Mouse (Mus musculus) CD4-positive, CD25-positive, alpha-beta regulatory T cell, adult 2 months (primary cell): ENCODE data around the gene Gm19935.

ENCODE experiments used
- DNase-seq: peaks from one replicate; pipeline ENCODE4 v3.0.0-alpha.2; 2012; ENCODE audit warnings: low read depth, low spot score

Gm19935 gene

DNA sequence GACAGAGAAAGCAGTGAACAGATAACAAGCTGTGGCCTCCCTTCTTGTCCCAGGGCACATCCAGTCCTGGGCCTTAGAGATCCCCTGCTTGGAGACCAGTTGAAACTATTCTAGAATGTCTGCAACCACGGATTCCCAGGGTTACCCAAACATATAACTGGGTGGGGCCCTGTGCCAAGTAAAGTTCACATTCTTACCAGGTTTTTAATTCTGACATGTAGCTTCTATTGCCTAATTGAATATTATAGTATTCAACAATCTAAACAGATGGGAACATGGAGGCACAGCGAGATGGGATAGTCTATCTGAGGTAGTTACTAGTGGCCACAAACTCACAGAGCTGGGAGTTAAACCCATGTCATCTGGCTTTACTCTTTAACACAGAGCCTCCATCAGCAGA is at the start of gene Gm19935:
Gene Gm19935 (minus strand): TSS at position 101 of the 400 bp plus-strand sequence.
- no peak for DNase-seq

DNA sequence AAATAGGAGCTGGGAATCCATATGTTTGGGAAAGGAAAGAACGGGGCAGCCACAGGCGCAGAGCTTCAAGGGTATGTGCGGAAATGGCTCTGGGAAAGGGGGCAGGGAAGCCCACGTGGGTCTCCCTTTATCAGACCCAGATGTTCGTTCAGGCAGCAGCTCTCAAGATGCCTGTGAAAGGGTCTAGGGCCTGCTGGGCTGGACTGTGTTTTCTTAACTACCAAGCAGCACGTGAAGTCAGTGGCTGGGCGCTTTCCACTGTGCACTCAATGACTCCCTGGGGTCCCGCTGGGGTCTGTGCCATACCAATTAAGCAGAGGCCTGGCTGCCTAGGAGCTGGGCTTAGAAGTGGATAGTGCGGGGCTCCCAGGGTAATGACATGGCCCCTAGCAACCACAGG is 44.8 kb upstream of the Gm19935 start:
- no peak for DNase-seq

DNA sequence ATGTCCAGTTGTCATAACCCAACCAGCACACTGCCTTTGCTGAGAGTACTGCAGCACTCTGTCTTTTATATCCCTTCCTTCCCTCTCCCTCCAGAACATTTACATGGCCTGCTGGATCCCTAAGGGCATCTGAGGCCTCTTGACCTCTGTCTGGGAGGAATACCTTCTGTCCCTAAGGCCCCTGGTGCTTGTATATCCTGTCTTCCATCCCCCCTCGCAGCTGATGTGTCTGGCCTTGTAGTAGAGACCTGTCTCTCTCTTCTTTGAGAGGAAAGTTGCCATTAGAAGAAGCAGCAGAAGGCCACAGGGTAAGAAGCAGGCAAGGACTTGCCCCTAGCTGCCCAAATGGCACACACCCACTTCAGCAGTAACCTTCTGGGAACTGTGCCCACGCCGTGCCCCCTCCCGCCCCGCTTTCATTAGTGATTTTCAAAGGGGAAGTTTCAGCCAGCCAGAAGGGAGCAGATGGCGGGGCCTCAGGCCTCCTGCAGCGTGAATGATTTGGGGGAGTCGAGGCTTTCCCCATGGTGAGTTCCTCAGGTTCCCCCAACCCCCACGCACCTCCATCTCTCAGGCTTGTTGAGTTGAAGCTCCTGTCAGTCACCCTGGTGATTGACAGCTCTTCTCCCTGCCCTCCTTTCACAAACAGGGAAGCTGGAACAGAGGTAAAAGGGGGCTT is 44.2 kb upstream of the Gm19935 start:
- no peak for DNase-seq

DNA sequence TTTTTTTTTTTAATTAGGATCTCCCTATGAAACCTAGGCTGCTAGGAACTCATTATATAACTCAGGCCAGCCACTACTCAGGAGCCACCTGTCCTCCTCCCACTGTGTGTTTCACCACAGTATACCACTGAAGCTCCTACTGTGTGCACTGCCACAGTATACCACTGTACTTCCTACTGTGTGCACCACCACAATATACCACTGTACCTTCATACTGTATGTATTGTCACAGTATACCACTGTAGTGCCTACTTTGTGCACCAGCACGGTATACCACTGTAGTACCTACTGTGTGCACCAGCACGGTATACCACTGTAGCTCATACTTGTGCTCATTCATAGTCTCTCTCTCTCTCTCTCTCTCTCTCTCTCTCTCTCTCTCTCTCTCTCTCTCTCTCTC is 40.9 kb upstream of the Gm19935 start:
- DNase-seq: no peak

DNA sequence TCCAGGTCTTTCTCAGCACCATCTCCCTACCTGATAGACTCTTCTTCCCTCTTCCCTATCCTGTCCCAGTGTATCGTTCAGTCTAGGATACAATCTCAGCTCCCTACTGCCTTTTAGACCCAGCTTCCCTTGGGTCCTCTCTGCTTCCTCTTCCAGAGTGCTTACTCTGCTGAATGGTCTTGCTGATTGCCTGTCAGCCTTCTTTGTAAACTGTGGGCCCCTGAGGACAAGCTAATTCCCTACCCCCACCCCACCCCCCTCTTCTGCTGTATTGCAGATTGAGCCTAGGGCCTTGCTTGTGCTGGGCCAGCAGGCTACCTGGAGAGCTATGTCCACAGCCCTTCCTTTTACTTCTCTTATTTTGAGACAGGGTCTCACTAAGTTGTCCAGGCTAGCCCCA is 39.8 kb upstream of the Gm19935 start:
- no peak for DNase-seq

DNA sequence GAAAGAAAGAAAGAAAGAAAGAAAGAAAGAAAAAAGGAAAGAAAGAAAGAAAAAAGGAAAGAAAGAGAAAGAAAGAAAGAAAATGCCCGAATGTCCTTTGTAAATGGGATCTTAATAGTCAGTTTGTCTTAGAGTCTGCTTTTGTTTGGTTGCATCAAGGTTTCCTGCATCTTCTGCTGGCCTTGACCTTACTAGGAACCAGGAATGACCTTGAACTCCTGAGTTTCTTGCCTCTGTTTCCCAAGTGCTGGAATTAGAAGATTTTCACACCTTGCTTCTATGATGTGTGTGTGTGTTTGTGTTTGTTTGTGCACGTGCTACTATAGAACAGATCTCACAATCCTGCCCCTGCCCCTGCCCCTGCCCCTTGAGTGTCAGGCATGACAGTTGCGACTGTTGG is 39.0 kb upstream of the Gm19935 start:
- DNase-seq: no peak

DNA sequence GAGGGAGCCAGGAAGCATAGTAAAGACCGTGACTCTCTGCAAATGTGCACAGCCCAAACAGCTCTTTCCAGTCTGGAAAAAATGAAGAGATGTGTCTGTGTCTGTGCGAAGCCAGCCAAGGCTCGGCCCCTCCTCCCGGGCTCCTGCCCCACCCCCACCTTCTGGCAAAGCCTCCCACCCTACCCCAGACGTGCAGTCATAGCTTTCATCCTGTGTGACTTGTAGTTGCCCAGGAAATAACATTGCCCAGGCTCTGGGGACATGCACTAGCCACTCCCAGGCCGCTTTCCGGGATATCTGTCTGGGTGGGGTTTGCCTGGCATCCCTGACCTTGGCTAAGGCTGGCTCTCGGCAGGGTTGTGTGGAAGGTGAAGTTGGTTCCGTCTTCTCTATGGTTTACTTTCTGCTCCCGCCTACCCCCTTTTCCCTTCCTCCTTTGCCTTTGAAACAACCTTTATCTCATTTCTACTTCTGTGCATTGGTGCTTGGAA is 37.5 kb upstream of the Gm19935 start:
- DNase-seq: no peak

DNA sequence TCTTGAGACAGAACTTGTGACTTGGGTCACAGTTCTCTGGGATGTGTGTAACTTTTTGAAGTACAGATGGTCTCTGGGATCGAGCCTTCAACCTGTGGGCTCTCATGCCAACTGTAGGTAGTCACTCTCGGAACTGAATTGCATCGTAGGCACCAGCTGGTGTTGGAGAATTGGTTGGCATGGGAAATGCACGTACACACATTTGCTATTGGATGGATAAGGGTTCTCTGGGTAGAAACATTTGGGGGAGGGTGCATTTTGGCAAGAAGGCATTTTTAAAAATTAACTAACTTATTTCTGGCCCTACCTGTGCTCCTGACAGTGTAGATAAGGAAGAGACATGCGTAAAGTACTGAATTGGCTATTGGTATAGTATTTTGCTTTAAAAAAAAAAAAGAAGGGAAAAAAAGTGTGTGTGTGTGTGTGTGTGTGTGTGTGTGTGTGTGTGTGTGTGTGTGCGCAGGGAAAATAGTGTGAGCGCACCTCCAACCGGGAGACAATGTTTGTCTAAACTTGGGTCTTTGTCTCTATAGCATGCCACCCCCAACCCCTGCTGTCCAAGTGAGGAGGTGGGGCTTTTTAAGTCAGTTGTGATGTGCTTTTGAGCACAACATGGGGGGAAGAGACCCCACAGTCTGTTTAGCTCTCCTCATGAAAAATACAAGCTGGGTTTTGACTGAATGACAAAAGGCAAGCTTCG is 36.9 kb upstream of the Gm19935 start:
- no peak for DNase-seq

DNA sequence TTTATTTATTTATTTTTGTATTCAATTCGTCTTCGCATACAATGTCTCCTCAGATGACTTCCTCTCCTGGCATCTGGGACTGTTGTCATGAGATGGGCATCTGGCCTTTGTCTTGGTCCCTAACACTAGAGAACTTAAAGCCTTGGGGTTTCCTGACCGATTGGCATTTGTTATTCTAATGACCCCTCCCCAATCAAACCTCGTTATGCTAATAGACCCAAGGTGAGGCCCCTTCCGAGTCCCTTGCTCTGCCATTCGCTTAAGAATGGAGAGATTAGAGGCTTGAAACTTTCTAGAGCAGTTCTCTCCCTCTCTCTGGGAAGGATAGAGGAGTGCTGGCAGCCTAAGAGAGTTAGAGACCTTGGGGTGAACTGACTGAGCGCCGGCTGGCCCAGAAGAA is 34.4 kb upstream of the Gm19935 start:
- no peak for DNase-seq

DNA sequence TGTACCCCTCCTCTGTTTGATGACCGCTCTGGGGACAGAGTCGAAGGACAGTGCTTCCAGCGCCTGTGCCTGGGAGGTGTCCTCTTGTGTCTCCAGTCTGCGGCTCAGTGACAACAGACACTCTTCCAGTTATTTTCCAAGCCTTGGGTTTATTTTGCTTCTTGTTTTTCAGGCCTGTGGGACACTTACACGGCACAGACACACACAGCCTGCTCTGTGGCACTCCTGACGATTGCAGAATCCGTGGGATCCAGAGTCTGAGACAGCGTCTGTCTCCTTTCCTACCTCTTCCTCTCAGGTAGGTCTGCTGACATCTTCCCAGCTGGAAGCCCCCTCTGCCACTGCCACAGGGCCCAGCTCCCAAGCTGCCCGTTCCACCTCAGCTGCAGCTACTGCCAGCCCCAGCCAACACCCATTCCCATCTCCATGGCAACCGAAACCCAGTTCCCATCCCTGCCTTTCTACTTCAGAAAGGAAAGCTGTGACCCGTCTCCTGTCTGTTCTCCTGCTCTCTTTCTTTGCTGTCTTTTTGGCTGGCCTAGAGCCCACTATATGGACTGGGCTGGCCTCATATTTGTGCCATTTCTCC is 32.4 kb upstream of the Gm19935 start:
- no peak for DNase-seq

DNA sequence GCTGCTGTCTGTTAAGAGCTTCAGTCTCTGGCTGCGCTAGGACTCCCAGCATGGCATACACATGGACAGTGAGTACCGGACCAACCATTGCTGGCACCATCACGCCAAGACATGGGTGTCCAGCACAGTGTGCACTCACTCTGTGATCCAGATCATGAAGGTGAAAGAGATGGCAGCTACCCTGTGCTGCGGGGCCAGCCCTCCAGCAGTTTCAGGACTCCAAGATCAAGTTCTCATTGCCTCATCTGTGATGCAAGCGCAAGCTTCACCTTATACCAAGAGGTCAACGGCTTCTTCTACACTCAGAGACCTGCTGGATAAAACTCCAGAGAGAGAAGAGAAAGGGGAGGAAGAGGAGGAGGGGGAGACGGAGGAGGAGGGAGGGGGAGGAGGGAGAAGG is 30.8 kb upstream of the Gm19935 start:
- no peak for DNase-seq

DNA sequence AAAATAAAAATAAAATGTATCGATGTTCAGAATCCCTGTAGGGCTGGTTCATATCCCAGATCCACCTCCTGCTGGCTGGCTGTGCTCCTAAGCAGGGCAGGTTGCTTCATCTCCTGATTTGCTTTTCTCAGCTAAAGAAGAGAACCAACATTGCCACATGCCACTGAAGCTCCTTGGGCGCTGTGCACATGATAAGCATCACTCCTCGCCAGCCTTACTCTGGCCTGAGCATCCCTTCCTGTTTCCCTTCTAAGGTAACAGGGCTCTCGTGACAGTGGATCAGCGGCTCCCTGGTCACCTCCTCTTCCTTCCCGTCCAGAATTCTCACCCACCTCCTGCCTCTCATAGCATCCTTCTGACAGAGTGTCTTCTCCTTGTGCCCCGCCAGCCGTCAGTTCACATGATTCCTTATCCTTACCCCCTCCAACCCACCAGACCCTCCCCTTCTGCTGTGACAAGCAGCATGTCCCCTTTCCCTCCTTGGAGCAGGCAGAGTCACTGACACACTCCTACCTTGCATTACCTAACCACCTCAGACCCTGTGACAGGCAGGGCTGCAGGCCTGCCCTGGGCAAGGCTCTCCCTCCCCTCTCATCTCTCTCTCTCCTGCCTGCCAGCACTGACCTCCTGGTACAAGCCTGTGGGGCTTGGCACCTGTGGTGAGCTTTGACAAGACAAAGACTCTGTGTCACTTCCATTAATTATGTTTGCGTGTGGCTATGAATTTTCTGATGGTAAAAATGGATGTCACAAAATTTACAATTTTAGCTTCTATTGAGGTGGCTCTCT is 27.2 kb upstream of the Gm19935 start:
- no peak for DNase-seq

DNA sequence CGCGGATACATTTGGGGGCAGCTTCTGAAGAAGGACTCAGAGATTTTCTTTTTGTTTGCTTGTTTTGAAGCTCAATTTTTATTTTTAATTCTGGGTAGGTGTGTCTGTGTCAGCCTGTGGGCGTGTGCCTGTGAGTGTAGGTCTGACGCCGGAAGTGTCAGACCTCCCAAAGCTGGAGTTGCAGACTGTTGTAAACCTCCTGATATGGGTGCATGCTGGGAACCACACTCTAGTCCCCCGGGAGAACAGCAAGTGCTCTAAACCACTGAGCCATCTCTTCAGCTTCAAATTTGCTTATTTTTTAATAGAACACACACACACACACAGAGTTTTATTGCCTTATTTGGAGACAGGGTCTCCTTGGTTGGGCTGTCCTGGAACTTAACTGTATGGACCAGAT is 25.9 kb upstream of the Gm19935 start:
- DNase-seq: no peak

DNA sequence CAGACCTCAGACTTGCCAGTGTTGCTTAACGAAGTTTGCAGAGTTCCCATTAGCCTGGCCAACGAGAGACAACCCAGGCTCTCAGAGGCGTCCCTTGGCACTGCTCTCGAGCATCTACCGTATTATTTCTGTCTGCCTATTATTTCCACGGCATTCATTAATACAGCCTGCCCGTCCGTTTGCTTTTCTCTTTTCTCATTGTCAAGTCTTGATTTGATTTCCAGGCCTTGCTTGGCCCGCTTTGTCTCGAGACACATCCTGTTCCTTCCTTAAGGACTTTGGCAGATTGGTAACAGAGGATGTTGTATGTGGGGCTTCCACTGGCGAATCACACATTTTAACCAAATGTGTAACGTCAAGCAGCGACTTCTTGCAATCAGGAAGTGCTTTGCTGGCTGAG is 24.1 kb upstream of the Gm19935 start:
- no peak for DNase-seq

DNA sequence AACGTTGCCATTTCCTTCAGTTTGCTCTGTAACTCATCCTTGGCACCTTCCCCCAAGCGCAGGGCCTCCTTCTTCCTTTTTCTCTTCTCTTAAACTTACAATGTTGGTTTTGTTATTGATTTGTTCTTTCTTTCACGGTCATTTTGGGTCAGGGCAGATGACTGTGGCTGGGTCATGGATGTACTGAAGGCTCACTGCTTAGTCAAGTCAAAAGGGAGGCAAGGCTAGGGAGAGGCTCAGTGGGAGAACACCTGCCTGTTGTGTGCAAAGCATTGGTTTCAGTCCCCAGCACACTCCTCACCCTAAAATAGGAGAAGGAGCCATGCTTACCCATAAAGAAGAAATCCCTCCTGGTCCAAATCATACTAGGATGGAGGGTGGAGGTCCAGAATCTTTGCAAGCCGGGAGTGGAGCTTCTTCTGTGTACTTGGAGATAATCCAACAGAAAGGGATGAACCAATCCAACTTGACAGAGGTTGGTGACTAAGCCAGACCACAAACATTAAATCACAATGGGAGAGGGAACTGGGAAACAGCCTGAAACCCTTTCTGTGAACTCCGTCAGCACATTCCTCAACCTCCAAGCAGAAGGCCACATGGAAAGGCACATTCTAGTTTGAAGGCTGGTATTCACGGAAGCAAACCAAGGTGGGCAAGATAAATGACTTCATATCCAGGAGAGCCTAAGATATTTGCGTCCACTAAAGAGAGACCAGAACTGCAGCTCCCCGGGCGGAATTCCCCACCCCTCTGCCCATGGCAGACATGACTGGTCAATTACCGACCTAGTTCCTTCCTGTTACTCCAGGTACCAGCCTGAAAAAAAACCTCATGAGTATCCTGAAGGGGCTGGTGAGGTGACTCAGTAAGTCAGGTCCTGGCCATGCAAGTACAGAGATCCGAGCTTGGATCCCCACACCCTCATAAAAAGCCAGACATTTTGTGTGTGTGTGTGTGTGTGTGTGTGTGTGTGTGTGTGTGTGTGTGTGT is 22.8 kb upstream of the Gm19935 start:
- DNase-seq: no peak

DNA sequence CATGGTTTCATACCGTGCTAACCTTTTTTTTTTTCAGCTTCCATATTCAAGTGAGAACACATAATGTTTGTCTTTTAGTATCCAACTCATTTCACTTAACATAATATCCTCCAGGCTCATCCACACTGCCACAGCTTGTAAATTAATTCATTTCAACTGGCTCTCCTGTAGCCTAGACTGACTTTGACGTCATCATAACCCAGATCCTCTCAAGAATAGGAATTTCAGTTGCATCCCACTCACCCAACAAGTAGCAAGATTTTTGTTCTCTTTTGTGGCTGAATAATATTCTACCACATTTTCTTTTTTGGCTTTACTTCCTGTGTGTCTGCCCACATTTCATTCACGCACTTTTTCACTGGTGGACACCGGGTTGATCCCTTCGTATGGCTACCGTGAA is 20.2 kb upstream of the Gm19935 start:
- no peak for DNase-seq

DNA sequence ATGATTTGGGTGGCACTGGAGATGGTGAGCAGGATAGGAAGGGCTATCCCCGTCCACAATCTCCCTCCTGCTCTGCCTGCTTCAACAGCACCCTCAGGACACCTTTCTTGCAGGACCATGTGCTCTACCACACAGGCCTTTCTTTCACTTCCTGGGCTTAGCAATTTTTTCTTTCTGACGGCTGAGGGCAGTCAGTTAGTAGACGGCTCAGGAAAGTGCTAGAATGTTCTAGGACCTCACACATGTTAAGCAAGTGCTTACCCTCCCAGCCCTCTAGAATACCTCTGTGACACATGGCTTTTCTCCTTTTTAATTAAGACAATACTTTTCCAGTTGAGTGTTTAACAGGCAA is 17.1 kb upstream of the Gm19935 start:
- DNase-seq: no peak

DNA sequence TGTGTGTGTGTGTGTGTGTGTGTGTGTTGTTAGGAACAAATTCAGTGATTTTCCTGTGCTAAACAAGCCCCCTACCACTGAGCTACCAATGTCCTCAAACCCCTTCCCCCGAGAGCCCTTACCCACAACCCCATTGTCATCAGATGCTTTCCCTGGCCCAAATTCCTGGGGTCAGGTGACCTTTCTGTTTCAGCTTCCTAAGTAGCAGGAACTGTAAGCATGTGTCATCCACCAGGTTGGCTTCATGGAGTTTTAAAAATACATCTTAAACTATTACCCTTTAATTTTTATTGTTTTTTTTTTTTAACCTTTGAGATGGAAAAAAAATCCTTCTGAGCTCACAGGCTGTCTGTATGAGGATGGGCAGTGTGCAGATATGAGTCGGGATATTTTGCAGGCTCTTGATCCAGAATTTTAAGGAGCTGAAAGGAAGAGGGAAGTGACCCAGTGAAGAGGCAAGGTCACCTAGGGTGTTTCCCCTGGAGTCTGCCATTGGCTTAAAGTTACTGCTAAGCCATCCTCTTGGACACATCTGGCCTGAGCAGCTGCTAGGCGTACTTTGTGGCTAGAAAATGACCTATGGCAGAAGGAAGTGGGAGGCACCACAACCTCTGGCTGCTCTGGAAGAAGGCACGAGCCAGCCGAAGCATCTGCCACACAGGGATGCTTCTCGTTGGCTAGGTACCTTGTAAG is 16.6 kb upstream of the Gm19935 start:
- DNase-seq: no peak

DNA sequence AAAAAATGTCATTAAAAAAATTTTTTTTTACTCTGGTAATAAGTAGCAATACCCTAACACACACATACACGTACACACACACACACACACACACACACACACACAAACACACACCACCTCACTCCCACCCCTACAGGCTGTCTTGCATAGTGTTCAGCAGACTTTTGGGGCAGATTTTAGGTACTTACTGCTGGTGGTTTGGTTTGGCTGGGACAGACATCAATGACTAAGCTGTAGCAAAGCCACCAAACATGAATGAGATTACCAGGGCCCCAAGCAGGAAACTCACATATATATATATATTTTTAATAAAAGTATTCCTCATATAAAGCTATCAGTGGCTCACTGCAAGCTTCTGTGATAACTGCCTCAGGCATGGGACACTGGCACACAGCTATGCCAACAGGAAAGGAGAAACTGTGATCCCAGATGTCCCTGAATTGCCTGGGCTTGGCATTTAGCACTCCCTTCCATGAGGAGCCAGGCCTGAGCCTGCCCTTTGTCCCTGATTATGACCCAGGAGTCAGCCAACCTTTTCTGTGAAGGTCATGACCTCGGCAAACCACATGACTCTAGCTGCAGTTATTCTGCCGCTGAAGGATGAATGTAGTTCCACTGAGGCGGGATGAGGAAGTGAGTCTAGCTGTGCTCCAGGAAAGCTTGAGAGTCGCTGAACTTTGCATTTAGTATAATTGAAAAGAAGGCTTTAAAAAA is 15.5 kb upstream of the Gm19935 start:
- no peak for DNase-seq

DNA sequence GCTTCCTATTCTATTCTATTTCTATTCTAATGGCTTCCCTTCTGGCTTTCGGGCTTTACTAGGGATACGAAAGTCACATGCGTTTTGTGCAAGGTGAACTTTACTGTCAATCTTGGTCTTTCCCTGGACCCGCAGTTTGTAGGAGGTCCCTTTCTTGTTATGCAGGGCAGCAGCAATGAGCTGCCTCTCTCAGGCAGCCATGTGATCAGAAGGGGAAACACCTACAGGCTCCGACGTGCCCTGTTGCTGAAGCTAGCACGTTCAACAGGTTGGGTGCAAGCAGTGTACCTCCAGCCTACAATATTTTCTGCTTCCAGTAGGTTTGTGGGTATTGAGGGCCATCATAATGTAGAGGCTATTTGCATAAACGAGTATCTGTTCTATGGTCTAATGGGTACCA is 13.8 kb upstream of the Gm19935 start:
- peak; percentile 74 for DNase-seq
